Mouse (Mus musculus): ENCODE measurements at regions not wholly inside any gene's neighbourhood (a gene's known extent, or its start where the extent isn't known, plus 50 kb on each side); places are given as distances from the start of the nearest gene placed in this dataset.

GRCm38 (mm10) chr2:50445963-50446485, 149.4 kb upstream of the Mmadhc start:
- no peak overlapping the region for H3K27ac ChIP-seq (replicated peaks)
- H3K36me3 ChIP-seq, result no peaks in the 10 kb centered on the region
- H3K9ac ChIP-seq, result no peak overlapping the region
- no peak overlapping the region for H3K4me3 ChIP-seq
- H3K9me3 ChIP-seq, result no peaks in the 10 kb centered on the region
- H3K4me2 ChIP-seq, result no peak overlapping the region
- H3K4me1 ChIP-seq (replicated peaks), result no peaks in the 10 kb centered on the region
- WGBS, result 75% methylated on average over 2 of the region's 2 CpGs
- no peak for ATAC-seq (ENCODE audit: low read depth)
- no peaks in the 10 kb centered on the region for H3K27me3 ChIP-seq

GRCm38 (mm10) chr2:50440333-50440732, 143.7 kb upstream of the Mmadhc start:
- Histone ChIP-seq H3K9me3 (no peaks in the 10 kb centered on the region), H3K4me1 (replicated peaks) (no peaks in the 10 kb centered on the region), H3K27me3 (no peaks in the 10 kb centered on the region), H3K4me3 (no peak overlapping the region), H3K27ac (replicated peaks) (no peak overlapping the region), H3K9ac (no peak overlapping the region), H3K36me3 (no peaks in the 10 kb centered on the region), H3K4me2 (no peak overlapping the region)
- no peak for ATAC-seq (ENCODE audit: low read depth)

- 94% methylated on average over 4 of the region's 4 CpGs for WGBS
These were observed 136.6 kb upstream of the Mmadhc start for GRCm38 (mm10) chr2:50433166-50433565.

GRCm38 (mm10) chr2:50425151-50425550, 128.6 kb upstream of the Mmadhc start:
- no peak overlapping the region for H3K4me3 ChIP-seq
- H3K4me1 ChIP-seq (replicated peaks), result no peaks in the 10 kb centered on the region
- no peak overlapping the region for H3K9ac ChIP-seq
- no peak for ATAC-seq (ENCODE audit: low read depth)
- H3K27ac ChIP-seq (replicated peaks), result no peak overlapping the region
- H3K9me3 ChIP-seq, result no peaks in the 10 kb centered on the region
- no peak overlapping the region for H3K4me2 ChIP-seq
- H3K36me3 ChIP-seq, result no peaks in the 10 kb centered on the region
- H3K27me3 ChIP-seq, result no peaks in the 10 kb centered on the region
- 85% methylated on average over 3 of the region's 3 CpGs for WGBS

More at GRCm38 (mm10) chr2:50433166-50433565, 136.6 kb upstream of the Mmadhc start:
- H3K27ac ChIP-seq (replicated peaks), result no peak overlapping the region
- H3K9me3 ChIP-seq, result no peaks in the 10 kb centered on the region
- H3K27me3 ChIP-seq, result no peaks in the 10 kb centered on the region
- no peaks in the 10 kb centered on the region for H3K36me3 ChIP-seq
- no peak overlapping the region for H3K9ac ChIP-seq
- no peak for ATAC-seq (ENCODE audit: low read depth)
- no peak overlapping the region for H3K4me2 ChIP-seq
- H3K4me1 ChIP-seq (replicated peaks), result no peaks in the 10 kb centered on the region
- H3K4me3 ChIP-seq, result no peak overlapping the region

- Histone ChIP-seq H3K4me3 (no peak overlapping the region), H3K4me2 (no peak overlapping the region), H3K4me1 (replicated peaks) (no peaks in the 10 kb centered on the region), H3K36me3 (no peaks in the 10 kb centered on the region), H3K27me3 (no peaks in the 10 kb centered on the region), H3K9ac (no peak overlapping the region), H3K9me3 (no peaks in the 10 kb centered on the region), H3K27ac (replicated peaks) (no peak overlapping the region)
- WGBS, result 57% methylated on average over 3 of the region's 3 CpGs
- ATAC-seq (ENCODE audit: low read depth), result no peak
These were observed 123.0 kb upstream of the Mmadhc start for GRCm38 (mm10) chr2:50419648-50420047.

GRCm38 (mm10) chr2:50417643-50418042, 121.0 kb upstream of the Mmadhc start:
- 90% methylated on average over 5 of the region's 5 CpGs for WGBS
- H3K4me3 ChIP-seq, result no peak overlapping the region

GRCm38 (mm10) chr2:50417135-50417534, 120.5 kb upstream of the Mmadhc start:
- H3K27me3 ChIP-seq, result no peaks in the 10 kb centered on the region
- WGBS, result 97% methylated on average over 5 of the region's 5 CpGs
- no peaks in the 10 kb centered on the region for H3K36me3 ChIP-seq
- no peak overlapping the region for H3K27ac ChIP-seq (replicated peaks)
- H3K4me2 ChIP-seq, result no peak overlapping the region
- no peak overlapping the region for H3K4me3 ChIP-seq
- no peak for ATAC-seq (ENCODE audit: low read depth)
- no peaks in the 10 kb centered on the region for H3K4me1 ChIP-seq (replicated peaks)
- H3K9me3 ChIP-seq, result no peaks in the 10 kb centered on the region
- no peak overlapping the region for H3K9ac ChIP-seq

More at GRCm38 (mm10) chr2:50417643-50418042, 121.0 kb upstream of the Mmadhc start:
- H3K4me1 ChIP-seq (replicated peaks), result no peaks in the 10 kb centered on the region
- no peaks in the 10 kb centered on the region for H3K36me3 ChIP-seq
- H3K9me3 ChIP-seq, result no peaks in the 10 kb centered on the region
- H3K4me2 ChIP-seq, result no peak overlapping the region
- no peak overlapping the region for H3K27ac ChIP-seq (replicated peaks)
- no peak for ATAC-seq (ENCODE audit: low read depth)
- H3K27me3 ChIP-seq, result no peaks in the 10 kb centered on the region
- no peak overlapping the region for H3K9ac ChIP-seq

- H3K4me2 ChIP-seq, result no peak overlapping the region
- no peak overlapping the region for H3K9ac ChIP-seq
- ATAC-seq (ENCODE audit: low read depth), result no peak
- H3K27me3 ChIP-seq, result no peaks in the 10 kb centered on the region
- no peaks in the 10 kb centered on the region for H3K9me3 ChIP-seq
- no peak overlapping the region for H3K4me3 ChIP-seq
- no peak overlapping the region for H3K27ac ChIP-seq (replicated peaks)
- 96% methylated on average over 2 of the region's 2 CpGs for WGBS
- no peaks in the 10 kb centered on the region for H3K4me1 ChIP-seq (replicated peaks)
- H3K36me3 ChIP-seq, result no peaks in the 10 kb centered on the region
These were observed 119.5 kb upstream of the Mmadhc start for GRCm38 (mm10) chr2:50416056-50416455.

GRCm38 (mm10) chr2:50405932-50406331, 109.3 kb upstream of the Mmadhc start:
- Histone ChIP-seq H3K4me3 (no peak overlapping the region), H3K36me3 (no peaks in the 10 kb centered on the region), H3K4me1 (replicated peaks) (no peaks in the 10 kb centered on the region), H3K4me2 (no peak overlapping the region), H3K27ac (replicated peaks) (no peak overlapping the region), H3K27me3 (no peaks in the 10 kb centered on the region), H3K9me3 (no peaks in the 10 kb centered on the region), H3K9ac (no peak overlapping the region)
- 79% methylated on average over 4 of the region's 4 CpGs for WGBS
- ATAC-seq (ENCODE audit: low read depth), result no peak

GRCm38 (mm10) chr2:50403106-50403505, 106.5 kb upstream of the Mmadhc start:
- no peak overlapping the region for H3K4me2 ChIP-seq
- no peaks in the 10 kb centered on the region for H3K4me1 ChIP-seq (replicated peaks)
- H3K4me3 ChIP-seq, result no peak overlapping the region
- no peak for ATAC-seq (ENCODE audit: low read depth)
- no peaks in the 10 kb centered on the region for H3K27me3 ChIP-seq
- no peaks in the 10 kb centered on the region for H3K36me3 ChIP-seq
- 89% methylated on average over 6 of the region's 6 CpGs for WGBS
- H3K27ac ChIP-seq (replicated peaks), result no peak overlapping the region
- H3K9ac ChIP-seq, result no peak overlapping the region
- H3K9me3 ChIP-seq, result no peaks in the 10 kb centered on the region

GRCm38 (mm10) chr2:50398576-50398975, 102.0 kb upstream of the Mmadhc start:
- 85% methylated on average over 5 of the region's 5 CpGs for WGBS
- no peaks in the 10 kb centered on the region for H3K27me3 ChIP-seq
- no peak for ATAC-seq (ENCODE audit: low read depth)

GRCm38 (mm10) chr2:50377609-50378413, 81.2 kb upstream of the Mmadhc start:
- WGBS, result 59% methylated on average over 16 of the region's 16 CpGs
- H3K4me3 ChIP-seq, result no peak overlapping the region
- no peaks in the 10 kb centered on the region for H3K9me3 ChIP-seq
- H3K4me1 ChIP-seq (replicated peaks), result no peaks in the 10 kb centered on the region
- ATAC-seq (ENCODE audit: low read depth), result no peak
- H3K4me2 ChIP-seq, result no peak overlapping the region
- no peaks in the 10 kb centered on the region for H3K36me3 ChIP-seq
- no peaks in the 10 kb centered on the region for H3K27me3 ChIP-seq
- H3K27ac ChIP-seq (replicated peaks), result no peak overlapping the region
- no peak overlapping the region for H3K9ac ChIP-seq

More at GRCm38 (mm10) chr2:50398576-50398975, 102.0 kb upstream of the Mmadhc start:
- Histone ChIP-seq H3K4me1 (replicated peaks) (no peaks in the 10 kb centered on the region), H3K9ac (no peak overlapping the region), H3K36me3 (no peaks in the 10 kb centered on the region), H3K9me3 (no peaks in the 10 kb centered on the region; the same call in 1 of the 2 replicates), H3K4me2 (no peak overlapping the region), H3K4me3 (no peak overlapping the region), H3K27ac (replicated peaks) (no peak overlapping the region)

- 64% methylated on average over 2 of the region's 2 CpGs for whole genome bisulfite sequencing
- Histone ChIP-seq H3K4me2 (no peak overlapping the region), H3K27me3 (no peaks in the 10 kb centered on the region), H3K36me3 (no peaks in the 10 kb centered on the region), H3K4me1 (replicated peaks) (no peaks in the 10 kb centered on the region; the same call in 1 of the 2 replicates), H3K9me3 (no peaks in the 10 kb centered on the region), H3K4me3 (no peak overlapping the region), H3K9ac (no peak overlapping the region), H3K27ac (replicated peaks) (no peak overlapping the region)
- ATAC-seq (ENCODE audit: low read depth), result no peak
These were observed 77.0 kb upstream of the Mmadhc start for GRCm38 (mm10) chr2:50373626-50374025.

All from neural tube, embryonic 13.5 days (tissue).